Mouse (Mus musculus) heart, adult 18-20 months (tissue): ENCODE measurements at regions not wholly inside any gene's neighbourhood (a gene's known extent, or its start where the extent isn't known, plus 50 kb on each side); places are given as distances from the start of the nearest gene placed in this dataset.

Experiments
- DNase-seq, 2 experiments: peaks; one replicate each; pipeline ENCODE4 v3.0.0; 2021 to 2022; ENCODE audit warnings: mixed read lengths in 1 of 2

- DNase-seq, result no peak
Observed at GRCm38 (mm10) chr16:29706996-29707395, 127.9 kb downstream of the Opa1 start.

- DNase-seq, result no peak
Observed at GRCm38 (mm10) chr16:29707656-29708055, 128.5 kb downstream of the Opa1 start.

GRCm38 (mm10) chr16:29709072-29709471 lies 129.9 kb downstream of the Opa1 start:
- DNase-seq, result no peak

GRCm38 (mm10) chr16:29711386-29711785 lies 132.3 kb downstream of the Opa1 start:
- no peak for DNase-seq

GRCm38 (mm10) chr16:29711912-29712681 lies 133.0 kb downstream of the Opa1 start:
- DNase-seq, result peak; percentile 61 to 72

GRCm38 (mm10) chr16:29714612-29715127 lies 135.5 kb downstream of the Opa1 start:
- DNase-seq, result peak; percentile 81 to 82

GRCm38 (mm10) chr16:29718965-29719364 lies 139.8 kb downstream of the Opa1 start:
- no peak for DNase-seq

GRCm38 (mm10) chr16:29719571-29720451 lies 140.7 kb downstream of the Opa1 start:
- DNase-seq, result no peak

- DNase-seq, result no peak
Observed at GRCm38 (mm10) chr16:29725153-29725552, 146.0 kb downstream of the Opa1 start.

- peak; percentile 44 to 50 for DNase-seq
Observed at GRCm38 (mm10) chr16:29725563-29725962, 146.4 kb downstream of the Opa1 start.

- DNase-seq, result no peak
Observed at GRCm38 (mm10) chr16:29727397-29727796, 148.3 kb downstream of the Opa1 start.

- DNase-seq, result peak; percentile 76 to 94
Observed at GRCm38 (mm10) chr16:29728769-29729481, 149.8 kb downstream of the Opa1 start.

GRCm38 (mm10) chr16:29730010-29730409 lies 150.9 kb downstream of the Opa1 start:
- no peak for DNase-seq

GRCm38 (mm10) chr16:29732889-29733288 lies 153.8 kb downstream of the Opa1 start:
- no peak for DNase-seq

GRCm38 (mm10) chr16:29733847-29734246 lies 154.7 kb downstream of the Opa1 start:
- no peak for DNase-seq

GRCm38 (mm10) chr16:29734324-29734723 lies 155.2 kb downstream of the Opa1 start:
- peak; percentile 81 to 82 for DNase-seq

GRCm38 (mm10) chr16:29734738-29735250 lies 155.7 kb downstream of the Opa1 start:
- DNase-seq, result peak; percentile 61 to 71

GRCm38 (mm10) chr16:29735371-29736008 lies 156.4 kb downstream of the Opa1 start:
- peak in 1 of 2 experiments; percentile 48 for DNase-seq

GRCm38 (mm10) chr16:29736211-29736610 lies 157.1 kb downstream of the Opa1 start:
- DNase-seq, result peak in 1 of 2 experiments; percentile 23

- DNase-seq, result no peak
Observed at GRCm38 (mm10) chr16:29738075-29738474, 158.9 kb downstream of the Opa1 start.

- no peak for DNase-seq
Observed at GRCm38 (mm10) chr16:29742497-29743230, 163.5 kb downstream of the Opa1 start.
